Comparison of ENCODE assay signal across 9 mouse cellular contexts in the genomic region with DNA sequence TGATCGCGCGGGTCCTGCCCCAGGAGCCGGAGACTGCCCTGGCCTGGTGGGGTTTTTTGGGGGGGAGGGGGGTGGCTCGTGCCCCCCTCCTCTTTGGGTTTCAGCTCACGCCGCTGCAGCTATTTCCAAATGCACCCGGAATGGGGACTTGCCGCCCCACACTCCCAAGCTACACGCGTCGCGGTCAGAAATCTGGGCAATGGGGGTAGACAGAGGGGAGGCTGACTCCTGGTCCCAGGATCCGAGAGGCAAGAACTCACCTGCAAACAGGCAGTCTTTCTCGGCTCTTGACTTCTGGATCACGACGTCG. TPM values are rescaled to one million over a fixed set of nuclear protein-coding genes. Genes with fewer than 3 reads are reported as not detected.
DNase-seq lines count a peak whose midpoint lies in the region; ATAC-seq and TF ChIP-seq lines count a peak whose summit lies in the region.
"Had no signal": no experiment of that assay in that cellular context is flagged by ENCODE, and none has a peak within 500 bp of the region (broad histone marks: within the 10 kb centered on the region; RNA-seq: fewer than 3 reads in every experiment).

No protein-coding gene starts in this region.

- intact Hi-C loops in heart, postnatal 10 days (cut with DNase I) = loop anchor here (5.0 kb wide), 2 partner anchors 73 to 102 kb away; no protein-coding TSS in a partner anchor

- ATAC-seq in hindbrain, embryonic 12.5 days (ENCODE audit: low FRiP score) = peak; percentile 66
- peak; percentile 60 for ATAC-seq in midbrain, embryonic 12.5 days (ENCODE audit: low FRiP score, low read depth)
- ATAC-seq in inflammation-experienced regulatory T-cells, adult 6 months = no peak

- peak overlapping the region; percentile 97 for H3K4me3 ChIP-seq in cortical plate, adult 2 months (ENCODE audit: insufficient read depth, low read length)
- H3K4me3 ChIP-seq in hindbrain, embryonic 12.5 days = peak overlapping the region; percentile 82
- peak overlapping the region; percentile 66 for H3K4me3 ChIP-seq in midbrain, embryonic 12.5 days

- H3K9ac ChIP-seq in hindbrain, embryonic 12.5 days = peak overlapping the region; percentile 91
- H3K9ac ChIP-seq in midbrain, embryonic 12.5 days (replicated peaks) = peak overlapping the region; percentile 89

- H3K27me3 ChIP-seq in hindbrain, embryonic 12.5 days = 0 out of 2 replicates have a peak, but pooled peaks cover 3% of the 10 kb centered on the region
- H3K27me3 ChIP-seq in midbrain, embryonic 12.5 days = peaks cover 11% of the 10 kb centered on the region; the same call in 1 of the 2 replicates

- H3K36me3 ChIP-seq in hindbrain, embryonic 12.5 days = no peaks in the 10 kb centered on the region
- no peaks in the 10 kb centered on the region for H3K36me3 ChIP-seq in midbrain, embryonic 12.5 days

- DNase-seq in heart, adult 11 months = peak; percentile 95
- no peak for DNase-seq in heart, postnatal 10 days
- peak; percentile 66 for DNase-seq in 3134 (ENCODE audit: extremely low read depth, insufficient read length, low spot score)
- no peak for DNase-seq in left cerebral cortex, adult 11 months (ENCODE audit: low spot score)

- TF ChIP-seq POLR2A in cortical plate, adult 2 months (IDR thresholded peaks at IDR 0.05; ENCODE audit: extremely low read depth, insufficient read depth, low read length) = no peak

- H3K27ac ChIP-seq in cortical plate, adult 2 months (ENCODE audit: insufficient read depth, low read length) = peak overlapping the region; percentile 75
- H3K27ac ChIP-seq in hindbrain, embryonic 12.5 days = peak overlapping the region; percentile 93
- H3K27ac ChIP-seq in midbrain, embryonic 12.5 days (replicated peaks) = peak overlapping the region; percentile 91

- H3K9me3 ChIP-seq in hindbrain, embryonic 12.5 days (replicated peaks) = no peaks in the 10 kb centered on the region
- H3K9me3 ChIP-seq in midbrain, embryonic 12.5 days = no peaks in the 10 kb centered on the region

- WGBS in hindbrain, embryonic 12.5 days = under 1% methylated on average over 15 of the region's 18 CpGs
- WGBS in midbrain, embryonic 12.5 days = 0% methylated on average over 15 of the region's 18 CpGs

- TF ChIP-seq CTCF in cortical plate, adult 2 months (IDR thresholded peaks at IDR 0.05; ENCODE audit: extremely low read depth, insufficient read depth, low read length) = no peak

- peak overlapping the region; percentile 67 for H3K4me2 ChIP-seq in hindbrain, embryonic 12.5 days (replicated peaks)
- H3K4me2 ChIP-seq in midbrain, embryonic 12.5 days (replicated peaks) = peak overlapping the region; percentile 72

- H3K4me1 ChIP-seq in cortical plate, adult 2 months (ENCODE audit: control insufficient read depth, insufficient read depth, low read length) = no peaks in the 10 kb centered on the region
- H3K4me1 ChIP-seq in hindbrain, embryonic 12.5 days = peaks cover 17% of the 10 kb centered on the region
- 0 out of 2 replicates have a peak, but pooled peaks cover 3% of the 10 kb centered on the region for H3K4me1 ChIP-seq in midbrain, embryonic 12.5 days

RNA-seq across cellular contexts. Expression of gene Parp8, which starts 0.5 kb away (rescaled TPM):
- 10 to 100 TPM; 11.2 to 14.8 TPM for total RNA-seq in heart, postnatal 10 days (2021)
- 22.4 and 24.1 TPM in 2 replicates for polyA plus RNA-seq in cortical plate, adult 2 months (2012; rRNA removed)
- 20.4 and 22.5 TPM in 2 replicates for polyA plus RNA-seq in hindbrain, embryonic 12.5 days (2016; fragmentation: Nextera tagmentation; extraction: Ambion mirVana)
- 16.1 and 18.9 TPM in 2 replicates for polyA plus RNA-seq in midbrain, embryonic 12.5 days (2016; fragmentation: Nextera tagmentation; extraction: Ambion mirVana)
- polyA plus RNA-seq in inflammation-experienced regulatory T-cells, adult 6 months (2017; shearing (Covaris generic)) = 10 to 100 TPM; 12.0 to 28.7 (median 23.7) TPM
- total RNA-seq: MEL had no signal

Comparison
In these comparisons a context has a peak if more than half of its experiments do, and no peak if none do; other contexts are left out.
1. DNase-seq: peak in heart, adult 11 months (single experiment) and 3134 (single experiment); none in heart, postnatal 10 days (0 of 2) and left cerebral cortex, adult 11 months (single experiment).
2. Peak in every context shown above with its lines, with median percentiles within 50 percentile points of each other: H3K27ac ChIP-seq and H3K4me3 ChIP-seq.